Mouse (Mus musculus) midbrain, embryonic 10.5 days (tissue): ENCODE results near the gene Cdk16. TPM values are rescaled to one million over a fixed set of nuclear protein-coding genes. Genes with fewer than 3 reads are reported as not detected.
A peak's percentile ranks its signal among the peaks of the same experiment; 100 is the strongest.

ENCODE experiments used
- DNase-seq: peaks from one replicate; pipeline ENCODE4 v3.0.0-alpha.2; 2017; ENCODE audit warnings: low spot score
- H3K27ac ChIP-seq: fragments of 300-500 bp; sonication (generic); replicated peaks from 2 replicates; pipeline ENCODE4 v1.5.1; 2016; ENCODE audit warnings: mild to moderate bottlenecking
- H3K27me3 ChIP-seq: fragments of 300-500 bp; sonication (generic); 2 replicates; pipeline ENCODE4 v1.6.1; 2016; ENCODE audit warnings: low read depth, mild to moderate bottlenecking; ENCODE audit not compliant: poor library complexity, severe bottlenecking
- H3K36me3 ChIP-seq: fragments of 300-500 bp; sonication (generic); 2 replicates; pipeline ENCODE4 v1.6.1; 2016; ENCODE audit warnings: mild to moderate bottlenecking, moderate library complexity
- H3K4me1 ChIP-seq: fragments of 300-500 bp; sonication (generic); 2 replicates; pipeline ENCODE4 v1.6.1; 2016
- H3K4me3 ChIP-seq: fragments of 300-500 bp; sonication (generic); 2 replicates; pipeline ENCODE4 v1.5.1; 2016; ENCODE audit warnings: mild to moderate bottlenecking, moderate library complexity
- H3K9me3 ChIP-seq: fragments of 300-500 bp; sonication (generic); replicated peaks from 2 replicates; pipeline ENCODE4 v1.6.1; 2016; ENCODE audit warnings: mild to moderate bottlenecking
- WGBS: fragments of 180-500 bp; shearing (Covaris S2); methylation state at CpG from one replicate; pipeline ENCODE4 v1.1.7; 2016; 5-methylcytosine and 5-hydroxymethylcytosine counted together
- polyA plus RNA-seq: library from polyadenylated mRNA; unstranded; fragments of >200 nt; fragmentation: Nextera tagmentation; extraction: Ambion mirVana; gene quantifications from 2 replicates; pipeline ENCODE4 v1.2.1, GENCODE M21; 2016

Cdk16 gene
- 117 and 129 TPM in 2 replicates for polyA plus RNA-seq

DNA sequence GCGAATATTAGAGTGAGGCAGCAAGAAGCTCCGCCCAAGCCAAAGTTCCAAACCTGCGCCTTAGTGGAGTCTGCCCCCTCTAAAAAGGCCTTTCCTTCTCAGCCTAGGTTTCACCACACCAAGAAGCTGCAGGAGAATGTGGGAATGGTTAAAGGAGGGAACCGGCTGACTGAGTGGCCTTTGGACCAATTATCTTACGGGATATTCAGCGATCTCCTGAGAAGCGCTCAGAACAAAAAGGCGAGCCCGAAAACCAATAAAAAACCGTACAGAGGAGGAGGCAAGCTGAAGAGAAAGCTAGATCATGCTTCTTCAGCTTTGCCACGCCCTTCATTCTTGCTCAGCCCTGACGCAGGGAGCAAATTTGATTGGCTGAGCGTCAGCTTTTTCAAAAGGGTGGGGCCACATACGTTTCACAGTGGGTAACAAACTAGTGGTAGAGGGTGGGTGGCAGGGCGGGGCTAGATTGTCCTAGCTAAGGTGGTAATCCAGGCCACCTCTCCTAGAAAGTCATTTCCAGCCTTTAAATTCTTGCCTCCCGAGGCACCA, at the start of gene Cdk16:
TSS of gene Cdk16 (plus strand) at position 436 of the 549 bp plus-strand sequence.
- Histone ChIP-seq H3K27me3 (no peaks in the 10 kb centered on the region), H3K27ac (peak within 1 kb of the TSS; percentile 94), H3K36me3 (peaks cover 27% of the 10 kb centered on the region), H3K9me3 (peaks cover 3% of the 10 kb centered on the region; the same call in 1 of the 2 replicates), H3K4me1 (peaks cover 18% of the 10 kb centered on the region), H3K4me3 (peak within 1 kb of the TSS; percentile 68)
- peak; percentile 81 for DNase-seq
- 21% methylated on average over 16 of the region's 16 CpGs for WGBS

DNA sequence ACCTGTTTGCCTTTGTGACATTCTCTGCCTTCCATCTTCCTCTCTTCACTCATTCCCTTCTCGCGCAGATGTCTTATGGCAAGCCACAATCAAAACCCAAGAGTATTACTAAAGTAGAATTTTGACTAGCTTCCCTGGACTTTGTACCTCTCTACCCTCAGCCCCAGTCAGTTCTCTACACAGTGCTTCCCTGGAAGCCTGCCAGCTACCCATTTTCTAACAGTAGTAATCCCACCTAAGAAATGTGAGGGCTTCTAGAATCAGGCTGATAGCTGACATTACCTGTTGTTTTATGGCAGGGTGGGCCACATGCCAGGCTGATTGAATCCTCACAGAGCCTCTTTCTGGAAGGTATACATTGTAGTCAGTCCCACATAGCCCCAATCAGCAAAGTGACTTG, 49.6 kb upstream of the Cdk16 start:
- 96% methylated on average over 2 of the region's 2 CpGs for WGBS
- H3K4me1 ChIP-seq: no peaks in the 10 kb centered on the region
- no peak for DNase-seq
- no peaks in the 10 kb centered on the region for H3K27me3 ChIP-seq
- no peak overlapping the region for H3K27ac ChIP-seq
- no peaks in the 10 kb centered on the region; the same call in 1 of the 2 replicates for H3K9me3 ChIP-seq
- H3K36me3 ChIP-seq: peaks cover 82% of the 10 kb centered on the region
- H3K4me3 ChIP-seq: no peak overlapping the region

DNA sequence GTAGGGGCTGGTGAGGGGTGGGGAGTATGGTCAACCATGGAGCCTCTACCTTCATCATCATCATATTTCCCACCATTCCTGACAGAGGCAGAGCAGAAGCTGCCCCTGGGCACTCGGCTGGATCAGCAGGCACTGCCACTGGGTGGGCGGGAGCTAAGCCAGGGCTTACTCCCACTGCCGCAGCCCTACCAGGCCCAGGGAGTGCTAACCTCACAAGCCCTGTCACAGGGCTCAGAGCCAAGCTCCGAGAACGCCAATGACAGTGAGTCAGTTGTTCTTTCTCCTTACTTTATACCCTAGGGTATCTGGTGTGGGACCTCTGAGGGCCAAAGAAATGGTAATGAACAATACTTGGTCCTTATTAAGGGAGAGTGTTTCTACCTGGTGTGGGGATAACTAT, 43.0 kb upstream of the Cdk16 start:
- Histone ChIP-seq H3K36me3 (peaks cover 99% of the 10 kb centered on the region), H3K27me3 (no peaks in the 10 kb centered on the region), H3K4me1 (no peaks in the 10 kb centered on the region), H3K9me3 (no peaks in the 10 kb centered on the region; the same call in 1 of the 2 replicates), H3K4me3 (no peak overlapping the region), H3K27ac (no peak overlapping the region)
- no peak for DNase-seq
- 89% methylated on average over 5 of the region's 5 CpGs for WGBS

DNA sequence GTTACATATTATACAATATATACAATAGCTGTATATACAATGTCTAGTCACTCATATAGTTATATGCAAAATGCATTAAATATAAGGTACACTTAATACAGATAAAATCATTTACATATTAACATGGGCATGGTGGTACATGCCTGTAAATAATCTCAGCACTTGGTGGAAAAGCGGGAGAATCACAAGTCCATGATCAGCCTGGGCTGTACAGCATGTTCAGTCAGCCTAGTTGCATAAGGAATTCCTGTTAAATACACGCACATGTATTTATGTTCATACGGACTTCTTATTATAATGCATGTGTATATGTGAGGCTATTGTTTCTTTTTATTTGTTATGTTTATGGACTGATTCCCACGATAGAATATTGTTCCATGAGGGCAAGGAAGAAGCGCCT, 30.2 kb upstream of the Cdk16 start:
- DNase-seq: no peak
- Histone ChIP-seq H3K36me3 (no peaks in the 10 kb centered on the region), H3K27ac (no peak overlapping the region), H3K9me3 (no peaks in the 10 kb centered on the region; the same call in 1 of the 2 replicates), H3K4me3 (peak overlapping the region; percentile 60), H3K4me1 (peaks cover 6% of the 10 kb centered on the region), H3K27me3 (no peaks in the 10 kb centered on the region)
- 30% methylated on average over 5 of the region's 5 CpGs for WGBS

DNA sequence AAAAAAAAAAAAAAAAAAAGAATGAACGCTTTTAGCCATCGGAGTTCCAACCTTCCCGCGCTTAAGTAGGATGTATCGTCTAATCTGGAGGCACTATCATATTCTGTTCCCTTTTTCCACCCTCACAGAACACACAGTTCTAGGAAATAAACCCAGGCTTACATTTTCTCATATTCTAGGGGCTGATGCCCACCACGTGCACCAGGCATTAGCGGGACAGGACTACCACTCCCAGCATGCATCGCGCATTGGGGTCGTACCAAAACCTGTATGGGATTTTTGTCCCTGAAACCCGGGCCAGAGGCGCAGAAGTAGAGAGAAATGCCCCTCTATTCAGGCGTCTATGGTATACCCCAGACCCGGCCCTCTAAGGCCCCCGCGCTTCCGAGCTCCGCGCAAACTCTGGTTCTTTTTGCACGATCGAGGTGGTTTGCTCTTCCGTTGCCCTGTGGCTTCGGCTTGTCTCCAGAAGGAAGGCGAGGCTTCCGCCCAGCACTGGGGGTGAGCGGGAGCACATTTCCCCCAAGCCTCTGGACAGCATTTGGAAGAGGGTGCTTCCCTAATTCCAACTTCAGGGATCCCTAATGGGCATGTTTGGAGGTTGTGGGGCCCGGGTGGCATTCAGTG, 29.6 kb upstream of the Cdk16 start, which contains the start of gene Uba1:
TSS of gene Uba1 (plus strand) at position 301 of the 627 bp plus-strand sequence.
- peak within 1 kb of the TSS; percentile 60 for H3K4me3 ChIP-seq
- peak; percentile 84 for DNase-seq
- H3K27me3 ChIP-seq: no peaks in the 10 kb centered on the region
- WGBS: 12% methylated on average over 27 of the region's 27 CpGs
- H3K4me1 ChIP-seq: peaks cover 6% of the 10 kb centered on the region
- H3K36me3 ChIP-seq: no peaks in the 10 kb centered on the region
- H3K9me3 ChIP-seq: no peaks in the 10 kb centered on the region; the same call in 1 of the 2 replicates
- peak within 1 kb of the TSS; percentile 73 for H3K27ac ChIP-seq

DNA sequence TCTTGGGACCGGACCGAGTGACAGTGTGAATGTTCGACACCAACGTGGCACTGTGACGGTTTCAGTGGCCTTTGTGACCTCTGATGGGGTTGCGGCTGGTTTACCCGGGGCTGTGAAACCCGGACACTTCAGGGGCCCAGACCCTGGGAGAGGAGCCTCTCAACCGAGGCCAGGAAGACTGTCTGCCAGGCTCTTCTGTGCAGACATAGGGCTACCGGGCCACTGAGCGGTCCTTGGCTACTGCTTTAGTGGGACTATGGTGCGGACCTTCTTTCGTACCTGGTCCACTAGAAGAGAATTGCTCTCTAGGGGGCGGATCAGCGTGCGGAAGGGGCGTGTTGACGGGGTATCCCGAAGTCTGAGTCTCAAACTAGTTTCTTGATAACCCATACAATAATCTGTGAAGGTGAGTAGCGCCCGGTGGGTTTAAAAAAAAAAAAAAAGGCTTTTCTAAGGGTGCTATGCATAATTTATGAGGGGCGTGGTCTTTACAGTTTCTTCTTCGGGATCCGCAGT, 28.8 kb upstream of the Cdk16 start:
- H3K4me3 ChIP-seq: peak overlapping the region; percentile 60
- DNase-seq: peak; percentile 16
- H3K27me3 ChIP-seq: no peaks in the 10 kb centered on the region
- H3K27ac ChIP-seq: peak overlapping the region; percentile 73; the same call in 1 of the 2 replicates
- H3K4me1 ChIP-seq: peaks cover 7% of the 10 kb centered on the region
- WGBS: 13% methylated on average over 24 of the region's 24 CpGs
- no peaks in the 10 kb centered on the region for H3K36me3 ChIP-seq
- H3K9me3 ChIP-seq: no peaks in the 10 kb centered on the region; the same call in 1 of the 2 replicates

DNA sequence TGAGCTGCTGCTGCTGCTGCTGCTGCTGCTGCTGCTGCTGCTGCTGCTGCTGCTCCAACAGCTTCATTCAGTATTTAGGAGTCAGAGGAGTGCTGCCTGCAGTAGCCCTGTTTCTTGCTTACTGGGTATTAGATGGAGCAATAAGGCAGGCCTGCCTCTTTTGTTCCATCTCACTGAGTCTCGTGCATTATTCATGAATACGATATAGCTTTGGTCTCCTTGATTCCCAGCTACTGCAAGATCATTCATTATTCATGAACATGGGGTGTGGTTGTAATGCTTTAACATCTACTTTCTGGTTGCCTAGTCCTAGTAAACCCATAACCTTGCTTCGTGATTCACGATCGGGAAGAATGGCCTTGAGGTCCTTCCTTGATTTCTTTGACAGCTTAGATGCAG, 25.4 kb upstream of the Cdk16 start:
- H3K36me3 ChIP-seq: peaks cover 28% of the 10 kb centered on the region
- H3K27ac ChIP-seq: peak overlapping the region; percentile 91
- 30% methylated on average over 5 of the region's 5 CpGs for WGBS
- no peaks in the 10 kb centered on the region; the same call in 1 of the 2 replicates for H3K9me3 ChIP-seq
- peak overlapping the region; percentile 69 for H3K4me3 ChIP-seq
- H3K4me1 ChIP-seq: peaks cover 18% of the 10 kb centered on the region
- H3K27me3 ChIP-seq: no peaks in the 10 kb centered on the region
- DNase-seq: peak; percentile 13

DNA sequence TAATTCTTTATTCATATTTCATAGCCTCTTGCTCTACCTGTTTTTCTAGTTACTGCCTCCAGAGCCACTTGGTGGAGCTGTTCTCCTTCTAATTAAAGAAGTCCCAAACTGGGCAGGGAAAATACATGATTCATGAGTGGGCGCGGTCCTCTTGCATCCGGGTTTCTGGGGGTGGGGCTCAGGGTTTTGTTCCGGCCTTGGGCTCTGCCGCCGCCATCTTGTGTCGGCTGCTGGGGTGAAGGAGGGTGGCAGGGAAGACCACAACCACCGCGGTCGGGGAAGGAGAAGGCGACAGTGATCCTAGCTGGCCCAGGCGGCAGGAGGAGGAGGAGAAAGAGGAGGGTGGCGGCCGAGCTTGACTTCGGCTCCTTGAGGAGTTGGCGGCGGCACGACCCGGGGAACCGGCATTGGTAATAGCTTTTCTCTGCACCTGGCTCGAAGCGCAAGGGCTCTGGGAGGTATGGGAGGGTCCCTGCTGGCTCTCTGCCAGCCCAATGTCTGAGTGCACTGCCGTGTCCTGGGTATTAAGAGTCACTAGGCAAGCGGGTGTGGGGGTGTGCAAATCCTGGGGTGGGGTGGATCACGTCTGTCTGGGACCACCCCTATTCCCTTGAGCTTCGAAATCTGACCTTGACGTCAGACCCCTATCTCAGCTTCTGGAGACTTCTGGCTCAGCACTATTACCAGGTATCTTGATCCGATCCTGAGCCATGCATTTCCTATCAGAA, 24.9 kb upstream of the Cdk16 start:
- Histone ChIP-seq H3K4me3 (peak overlapping the region; percentile 69), H3K9me3 (no peaks in the 10 kb centered on the region; the same call in 1 of the 2 replicates), H3K27ac (peak overlapping the region; percentile 91), H3K27me3 (no peaks in the 10 kb centered on the region), H3K36me3 (peaks cover 33% of the 10 kb centered on the region), H3K4me1 (peaks cover 18% of the 10 kb centered on the region)
- peak; percentile 86 for DNase-seq
- 22% methylated on average over 28 of the region's 28 CpGs for WGBS

DNA sequence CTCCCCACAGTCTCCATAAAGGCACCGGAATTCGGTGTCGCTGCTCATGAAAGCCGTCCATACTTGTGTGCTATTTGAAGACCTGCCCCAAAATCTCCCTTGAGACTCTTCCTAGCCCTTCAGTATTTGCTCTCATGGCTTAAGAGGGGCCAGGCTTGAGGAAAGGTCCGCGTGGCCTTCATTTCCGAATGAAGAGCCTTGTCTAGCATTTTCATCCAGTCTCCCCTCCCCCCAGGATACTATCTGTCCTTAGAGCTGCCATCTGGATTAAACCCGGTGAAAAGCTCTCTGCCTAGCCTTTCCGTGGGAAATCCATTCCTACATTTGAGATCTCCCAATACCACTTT, 24.3 kb upstream of the Cdk16 start:
- H3K4me3 ChIP-seq: peak overlapping the region; percentile 69
- H3K4me1 ChIP-seq: peaks cover 18% of the 10 kb centered on the region
- peak overlapping the region; percentile 91 for H3K27ac ChIP-seq
- no peaks in the 10 kb centered on the region for H3K27me3 ChIP-seq
- H3K9me3 ChIP-seq: no peaks in the 10 kb centered on the region; the same call in 1 of the 2 replicates
- WGBS: 23% methylated on average over 9 of the region's 9 CpGs
- peaks cover 39% of the 10 kb centered on the region for H3K36me3 ChIP-seq
- no peak for DNase-seq

DNA sequence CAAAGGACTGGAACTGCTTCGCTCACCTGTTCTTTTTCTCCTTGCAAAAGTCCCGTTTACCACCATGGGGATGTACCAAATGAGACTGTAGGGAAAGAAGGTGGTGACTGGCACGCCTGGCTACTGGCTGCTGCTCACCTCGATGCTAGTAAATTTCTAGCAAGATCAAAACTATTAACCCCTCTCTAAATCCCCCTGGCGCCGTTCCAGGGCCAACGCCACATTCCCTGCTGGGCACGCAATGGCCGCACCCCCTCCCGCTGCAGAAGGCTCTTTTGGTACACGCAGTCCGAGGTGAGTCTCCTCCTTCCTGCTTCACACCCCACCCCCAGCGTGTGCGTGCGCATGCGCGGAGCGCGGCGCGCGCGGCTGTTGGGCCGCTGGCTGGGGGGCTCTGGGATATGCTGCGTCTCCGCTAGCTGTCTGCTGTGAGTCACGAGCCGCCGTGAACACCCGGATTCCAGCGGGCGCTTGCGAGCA, 354 bp downstream of the Cdk16 start:
- H3K36me3 ChIP-seq: peaks cover 27% of the 10 kb centered on the region
- peaks cover 3% of the 10 kb centered on the region; the same call in 1 of the 2 replicates for H3K9me3 ChIP-seq
- peaks cover 18% of the 10 kb centered on the region for H3K4me1 ChIP-seq
- peak overlapping the region; percentile 94 for H3K27ac ChIP-seq
- 21% methylated on average over 30 of the region's 33 CpGs for WGBS
- DNase-seq: peak; percentile 83
- peak overlapping the region; percentile 68 for H3K4me3 ChIP-seq
- H3K27me3 ChIP-seq: no peaks in the 10 kb centered on the region

DNA sequence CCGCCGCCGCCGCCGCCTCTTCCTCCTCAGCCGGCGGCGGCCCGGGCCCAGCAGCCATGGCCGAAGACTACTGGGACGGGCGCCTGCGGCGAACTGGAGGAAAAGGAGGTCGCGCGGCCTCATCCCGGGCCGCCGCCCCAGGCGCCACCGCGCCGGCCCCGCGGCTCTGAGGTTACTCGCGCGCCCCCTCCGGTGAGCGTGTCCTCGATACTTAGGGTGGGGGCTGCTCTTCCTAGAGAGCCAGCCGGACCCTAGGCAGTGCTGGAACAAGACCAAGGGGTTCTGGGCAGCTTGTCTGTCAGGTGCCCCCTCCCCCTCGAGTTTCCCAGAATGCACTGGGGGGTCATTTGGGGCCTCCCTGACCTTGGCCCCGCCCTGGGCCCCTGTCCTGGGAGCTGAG, 861 bp downstream of the Cdk16 start:
- peak overlapping the region; percentile 94 for H3K27ac ChIP-seq
- peaks cover 3% of the 10 kb centered on the region; the same call in 1 of the 2 replicates for H3K9me3 ChIP-seq
- H3K4me3 ChIP-seq: peak overlapping the region; percentile 68
- peaks cover 18% of the 10 kb centered on the region for H3K4me1 ChIP-seq
- H3K36me3 ChIP-seq: peaks cover 27% of the 10 kb centered on the region
- 18% methylated on average over 33 of the region's 35 CpGs for WGBS
- peak; percentile 68 for DNase-seq
- H3K27me3 ChIP-seq: no peaks in the 10 kb centered on the region

DNA sequence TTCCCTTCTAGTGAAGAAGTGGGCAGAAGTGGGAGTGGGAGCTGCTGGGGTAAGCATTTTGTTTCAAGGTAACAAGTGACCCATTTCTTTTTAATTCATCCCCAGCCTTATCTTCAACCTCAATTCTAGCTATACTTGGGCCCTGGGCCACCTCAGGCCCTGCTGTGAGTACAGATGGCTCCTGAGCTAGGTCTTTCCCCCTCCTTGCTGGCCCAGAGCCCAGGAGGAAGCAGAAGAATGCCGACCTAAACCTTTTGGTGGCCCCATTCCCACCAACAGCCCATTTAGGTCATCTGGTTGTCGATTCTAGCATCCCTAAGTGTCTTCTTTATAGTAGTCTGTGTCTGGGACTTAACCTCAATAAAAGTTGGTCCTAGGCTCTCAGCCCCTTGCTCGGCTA, 3.8 kb downstream of the Cdk16 start:
- no peak for DNase-seq
- H3K4me1 ChIP-seq: peaks cover 18% of the 10 kb centered on the region
- no peak overlapping the region for H3K4me3 ChIP-seq
- H3K27me3 ChIP-seq: no peaks in the 10 kb centered on the region
- H3K36me3 ChIP-seq: peaks cover 53% of the 10 kb centered on the region
- 83% methylated on average over 3 of the region's 3 CpGs for whole genome bisulfite sequencing
- H3K27ac ChIP-seq: no peak overlapping the region
- peaks cover 3% of the 10 kb centered on the region; the same call in 1 of the 2 replicates for H3K9me3 ChIP-seq
